Mouse (Mus musculus) intestine, embryonic 14.5 days (tissue): Measurements from ENCODE around the gene Mical1. TPM values are rescaled to one million over a fixed set of nuclear protein-coding genes. Genes with fewer than 3 reads are reported as not detected.
"Not testable (repeated sequence)": the region's sequence is repeated elsewhere in the genome, so short reads cannot be mapped to it uniquely, and the experiment has no call there.

Experiments used
- ATAC-seq: fragments of 200-750 bp; cut with Nextera tagmentation; replicated peaks from 2 replicates; pipeline ENCODE4 v1.8.0; 2017; ENCODE audit warnings: low read depth, moderate number of reproducible peaks, moderate TSS enrichment, moderate library complexity; ENCODE audit not compliant: low FRiP score, low TSS enrichment
- DNase-seq: peaks from one replicate; pipeline ENCODE4 v3.0.0-alpha.2; 2018; ENCODE audit warnings: low spot score
- H3K27ac ChIP-seq: fragments of 300-500 bp; sonication (generic); 2 replicates; pipeline ENCODE4 v1.5.1; 2014; ENCODE audit warnings: low read depth, mild to moderate bottlenecking, control low read depth
- H3K27me3 ChIP-seq: fragments of 300-500 bp; sonication (generic); replicated peaks from 2 replicates; pipeline ENCODE4 v1.6.1; 2014; ENCODE audit warnings: low read length, control low read depth; ENCODE audit not compliant: control insufficient read depth, insufficient read depth
- H3K36me3 ChIP-seq: fragments of 300-500 bp; sonication (generic); 2 replicates; pipeline ENCODE4 v1.6.1; 2014; ENCODE audit warnings: low read length, control low read depth; ENCODE audit not compliant: control insufficient read depth, insufficient read depth
- H3K4me1 ChIP-seq: fragments of 300-500 bp; sonication (generic); replicated peaks from 2 replicates; pipeline ENCODE4 v1.6.1; 2014; ENCODE audit warnings: low read length, control low read depth, mixed read lengths; ENCODE audit not compliant: control insufficient read depth, insufficient read depth
- H3K4me2 ChIP-seq: fragments of 300-500 bp; sonication (generic); 2 replicates; pipeline ENCODE4 v1.6.1; 2014; ENCODE audit warnings: low read length
- H3K4me3 ChIP-seq: fragments of 300-500 bp; sonication (generic); 2 replicates; pipeline ENCODE4 v1.5.1; 2014; ENCODE audit warnings: low read depth, low read length, control low read depth, mixed read lengths
- H3K9ac ChIP-seq: fragments of 300-500 bp; sonication (generic); 2 replicates; pipeline ENCODE4 v1.6.1; 2014; ENCODE audit warnings: mild to moderate bottlenecking, low read length
- H3K9me3 ChIP-seq: fragments of 300-500 bp; sonication (generic); 2 replicates; pipeline ENCODE4 v1.6.1; 2016; ENCODE audit warnings: low read length, control low read depth; ENCODE audit not compliant: control insufficient read depth
- WGBS: fragments of 180-500 bp; shearing (Covaris S2); extraction: QIAGEN DNeasy Blood & Tissue Kit; methylation state at CpG from one replicate; pipeline ENCODE4 v1.1.7; 2014; 5-methylcytosine and 5-hydroxymethylcytosine counted together
- polyA plus RNA-seq: library from polyadenylated mRNA; unstranded; fragments of >200 nt; fragmentation: Nextera tagmentation; extraction: Ambion mirVana; gene quantifications from 2 replicates; pipeline ENCODE4 v1.2.1, GENCODE M21; 2014

The Mical1 gene
- polyA plus RNA-seq, 1 experiment from 2014 or later: 30.1 TPM

- Histone ChIP-seq H3K9me3 (no peaks in the 10 kb centered on the region), H3K4me2 (no peak overlapping the region), H3K4me3 (no peak overlapping the region), H3K27me3 (no peaks in the 10 kb centered on the region), H3K9ac (no peak overlapping the region), H3K36me3 (no peaks in the 10 kb centered on the region), H3K27ac (no peak overlapping the region), H3K4me1 (no peaks in the 10 kb centered on the region)
- ATAC-seq (no peak), DNase-seq (no peak)
- 67% methylated on average over 1 of the region's 1 CpGs for WGBS
Measured at GRCm38 (mm10) chr10:41504996-41505395, 28.9 kb downstream of the Mical1 start.

GRCm38 (mm10) chr10:41505446-41505845 lies 29.3 kb downstream of the Mical1 start:
- ATAC-seq, H3K36me3 ChIP-seq, H3K9me3 ChIP-seq, H3K27ac ChIP-seq, H3K27me3 ChIP-seq, H3K4me1 ChIP-seq, H3K4me2 ChIP-seq, H3K4me3 ChIP-seq, H3K9ac ChIP-seq: not testable (repeated sequence)
- WGBS: 2% methylated on average over 3 of the region's 3 CpGs
- DNase-seq: peak; percentile 64

GRCm38 (mm10) chr10:41509160-41509559 lies 33.0 kb downstream of the Mical1 start:
- WGBS: 35% methylated on average over 2 of the region's 2 CpGs
- DNase-seq: no peak
- no peak for ATAC-seq
- no peaks in the 10 kb centered on the region for H3K9me3 ChIP-seq
- H3K36me3 ChIP-seq: no peaks in the 10 kb centered on the region
- H3K4me3 ChIP-seq: no peak overlapping the region
- no peaks in the 10 kb centered on the region for H3K4me1 ChIP-seq
- no peak overlapping the region for H3K27ac ChIP-seq
- no peak overlapping the region for H3K9ac ChIP-seq
- H3K4me2 ChIP-seq: no peak overlapping the region
- no peaks in the 10 kb centered on the region for H3K27me3 ChIP-seq

GRCm38 (mm10) chr10:41514301-41514700 lies 38.2 kb downstream of the Mical1 start:
- no peak overlapping the region for H3K9ac ChIP-seq
- no peaks in the 10 kb centered on the region for H3K4me1 ChIP-seq
- 77% methylated on average over 4 of the region's 4 CpGs for WGBS
- no peak overlapping the region for H3K4me2 ChIP-seq
- no peak overlapping the region for H3K4me3 ChIP-seq
- no peak overlapping the region for H3K27ac ChIP-seq
- ATAC-seq (no peak), DNase-seq (no peak)
- no peaks in the 10 kb centered on the region for H3K27me3 ChIP-seq
- H3K36me3 ChIP-seq: no peaks in the 10 kb centered on the region
- H3K9me3 ChIP-seq: no peaks in the 10 kb centered on the region

- Histone ChIP-seq H3K4me1 (no peaks in the 10 kb centered on the region), H3K4me3 (no peak overlapping the region), H3K27ac (no peak overlapping the region), H3K36me3 (no peaks in the 10 kb centered on the region), H3K9me3 (no peaks in the 10 kb centered on the region), H3K27me3 (no peaks in the 10 kb centered on the region), H3K9ac (no peak overlapping the region), H3K4me2 (no peak overlapping the region)
- ATAC-seq (no peak), DNase-seq (no peak)
Measured at GRCm38 (mm10) chr10:41514921-41515320, 38.8 kb downstream of the Mical1 start.

- peaks cover 16% of the 10 kb centered on the region for H3K4me1 ChIP-seq
- no peaks in the 10 kb centered on the region for H3K27me3 ChIP-seq
- under 1% methylated on average over 23 of the region's 23 CpGs for WGBS
- DNase-seq (no peak), ATAC-seq (peak; percentile 69)
- H3K27ac ChIP-seq: peak overlapping the region; percentile 98
- H3K4me2 ChIP-seq: peak overlapping the region; percentile 88
- no peaks in the 10 kb centered on the region for H3K9me3 ChIP-seq
- peaks cover 5% of the 10 kb centered on the region; the same call in 1 of the 2 replicates for H3K36me3 ChIP-seq
- H3K4me3 ChIP-seq: peak overlapping the region; percentile 97
- H3K9ac ChIP-seq: peak overlapping the region; percentile 92
Measured at GRCm38 (mm10) chr10:41518508-41518980, 42.4 kb downstream of the Mical1 start.

GRCm38 (mm10) chr10:41518981-41519618 lies 43.0 kb downstream of the Mical1 start, which contains the start of gene Cd164:
Gene Cd164, plus strand, starts transcription at chr10:41519414.
- peak within 1 kb of the TSS; percentile 98 for H3K27ac ChIP-seq
- H3K4me3 ChIP-seq: peak within 1 kb of the TSS; percentile 97
- WGBS: under 1% methylated on average over 66 of the region's 69 CpGs
- peak; percentile 96 for ATAC-seq
- H3K36me3 ChIP-seq: peaks cover 10% of the 10 kb centered on the region
- H3K9ac ChIP-seq: peak within 1 kb of the TSS; percentile 92
- H3K9me3 ChIP-seq: no peaks in the 10 kb centered on the region
- H3K27me3 ChIP-seq: no peaks in the 10 kb centered on the region
- H3K4me1 ChIP-seq: peaks cover 21% of the 10 kb centered on the region
- peak; percentile 98 for DNase-seq
- H3K4me2 ChIP-seq: peak within 1 kb of the TSS; percentile 88

- WGBS: under 1% methylated on average over 65 of the region's 65 CpGs
- peaks cover 21% of the 10 kb centered on the region for H3K4me1 ChIP-seq
- ATAC-seq (peak; percentile 56), DNase-seq (peak; percentile 87)
- H3K27me3 ChIP-seq: no peaks in the 10 kb centered on the region
- peak overlapping the region; percentile 92 for H3K9ac ChIP-seq
- peak overlapping the region; percentile 97 for H3K4me3 ChIP-seq
- peak overlapping the region; percentile 88 for H3K4me2 ChIP-seq
- peaks cover 18% of the 10 kb centered on the region for H3K36me3 ChIP-seq
- peak overlapping the region; percentile 98 for H3K27ac ChIP-seq
- H3K9me3 ChIP-seq: no peaks in the 10 kb centered on the region
Measured at GRCm38 (mm10) chr10:41519640-41520409, 43.7 kb downstream of the Mical1 start.
